Mouse (Mus musculus): Measurements from ENCODE around the gene Fer.

GRCm38 (mm10) chr17:64123732-64124131 lies 260.9 kb downstream of the Fer start:
- no peak for TF ChIP-seq CTCF (conservative IDR thresholded peaks at IDR 0.05; ENCODE audit: insufficient read depth, insufficient read length, low read depth, low read length)
- TF ChIP-seq POLR2A (IDR thresholded peaks at IDR 0.05; ENCODE audit: low read depth, low read length), result no peak

All from kidney, adult 2 months (tissue).